Mouse (Mus musculus) adrenal gland, adult 8-10 months (tissue): ENCODE results near the gene Mfsd4b3. TPM values are rescaled to one million over a fixed set of nuclear protein-coding genes. Genes with fewer than 3 reads are reported as not detected.
"Not testable (repeated sequence)": the region's sequence is repeated elsewhere in the genome, so short reads cannot be mapped to it uniquely, and the experiment has no call there.

Source experiments
- DNase-seq: peaks from one replicate; pipeline ENCODE4 v3.0.0; 2022
- total RNA-seq, 4 experiments: library from RNA; stranded (reverse); gene quantifications; 2 replicates each; pipeline ENCODE4 v1.2.4; 2022

Mfsd4b3 gene
- 10 to 100 TPM in 1 of 4 experiments, 1 to 10 TPM in 3; 3.0 to 10.2 (median 6.6) TPM for total RNA-seq

- peak; percentile 97 for DNase-seq
Observed at GRCm38 (mm10) chr10:39959761-39960440, at the start of gene Mfsd4b3. Gene Mfsd4b3 (minus strand): TSS chr10:39960153.

DNA sequence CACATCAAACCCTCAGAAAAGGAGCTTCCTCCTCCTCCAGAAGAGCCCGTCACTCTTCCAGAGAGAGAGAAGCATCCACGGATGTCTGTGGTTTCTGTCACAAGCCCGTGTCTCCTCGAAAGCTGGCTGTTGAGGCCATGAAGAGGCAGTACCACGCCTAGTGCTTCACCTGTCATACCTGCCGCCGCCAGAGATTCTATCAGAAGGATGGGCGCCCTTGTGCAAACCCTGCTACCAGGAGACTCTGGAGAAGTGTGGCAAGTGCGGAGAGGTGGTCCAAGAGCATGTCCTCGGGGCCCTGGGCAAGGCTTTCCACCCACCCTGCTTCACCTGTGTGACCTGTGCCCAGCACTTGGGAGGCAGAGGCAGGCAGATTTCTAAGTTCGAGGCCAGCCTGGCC, 49.6 kb upstream of the Mfsd4b3 start:
- DNase-seq = no peak

DNA sequence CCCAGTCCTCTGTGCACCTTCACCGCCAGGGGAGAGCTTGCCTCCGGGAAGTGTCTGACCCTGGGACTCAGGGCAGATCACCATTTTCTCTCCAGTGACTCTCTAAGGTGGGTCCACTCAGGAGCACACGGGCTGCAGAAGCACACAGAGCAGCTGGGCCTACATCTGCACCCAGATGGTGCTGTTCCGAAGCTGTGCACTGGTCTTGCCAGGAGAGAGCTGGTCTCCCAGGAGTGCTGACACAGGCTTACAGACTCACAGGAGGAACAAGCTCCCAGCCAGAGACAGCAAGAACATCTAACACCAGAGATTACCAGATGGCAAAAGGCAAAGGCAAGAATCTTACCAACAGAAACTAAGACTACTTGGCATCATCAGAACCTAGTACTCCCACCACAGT, 48.9 kb upstream of the Mfsd4b3 start:
- DNase-seq = not testable (repeated sequence)

- DNase-seq = no peak
Observed at GRCm38 (mm10) chr10:40007953-40008352, 48.0 kb upstream of the Mfsd4b3 start.

- DNase-seq = no peak
Observed at GRCm38 (mm10) chr10:40006963-40007362, 47.0 kb upstream of the Mfsd4b3 start.

DNA sequence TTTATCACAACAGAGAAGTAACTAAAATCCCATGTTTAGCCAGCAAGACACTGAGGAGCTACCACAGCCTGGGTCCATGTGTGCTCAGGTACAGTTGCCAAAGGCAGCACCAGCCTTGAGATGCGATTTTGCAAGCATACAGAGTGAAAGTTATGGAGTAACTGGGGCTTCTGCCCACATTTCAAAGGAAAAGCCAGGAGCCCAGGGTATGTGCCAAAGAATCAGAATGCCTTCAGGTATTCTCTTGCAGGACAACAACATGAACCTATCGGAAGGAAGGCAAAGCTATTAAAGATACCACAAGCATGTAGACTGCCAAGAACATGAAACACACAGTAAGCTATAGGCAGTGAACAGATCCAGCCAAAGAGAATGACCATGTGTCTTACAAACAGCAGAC, 40.8 kb upstream of the Mfsd4b3 start:
- no peak for DNase-seq

GRCm38 (mm10) chr10:39991155-39991554, 31.2 kb upstream of the Mfsd4b3 start:
- no peak for DNase-seq

GRCm38 (mm10) chr10:39986466-39986865, 26.5 kb upstream of the Mfsd4b3 start, which contains the start of gene Mfsd4b5:
Gene Mfsd4b5 (minus strand): TSS chr10:39986646.
- no peak for DNase-seq

- no peak for DNase-seq
Observed at GRCm38 (mm10) chr10:39982604-39983003, 22.7 kb upstream of the Mfsd4b3 start.

GRCm38 (mm10) chr10:39978231-39978630, 18.3 kb upstream of the Mfsd4b3 start:
- no peak for DNase-seq

DNA sequence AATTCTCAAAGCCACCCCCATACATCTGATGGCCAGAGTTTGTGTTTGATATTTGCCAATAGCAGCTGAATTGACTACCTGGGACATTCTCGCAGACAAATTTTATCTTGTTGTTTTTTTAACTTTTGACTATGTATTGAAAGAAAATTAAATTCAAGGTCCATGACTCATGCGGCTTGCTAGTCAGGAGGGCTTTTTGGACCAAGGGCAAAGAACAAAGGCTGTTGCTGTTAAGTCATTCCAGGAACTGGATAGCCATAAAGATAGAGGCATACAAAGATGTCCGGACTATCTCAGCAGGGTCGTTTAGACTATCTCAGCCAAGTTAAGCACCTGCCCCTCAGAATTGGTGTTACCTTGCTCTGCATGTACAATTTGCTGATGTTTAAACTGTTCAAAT, 17.4 kb upstream of the Mfsd4b3 start:
- no peak for DNase-seq

DNA sequence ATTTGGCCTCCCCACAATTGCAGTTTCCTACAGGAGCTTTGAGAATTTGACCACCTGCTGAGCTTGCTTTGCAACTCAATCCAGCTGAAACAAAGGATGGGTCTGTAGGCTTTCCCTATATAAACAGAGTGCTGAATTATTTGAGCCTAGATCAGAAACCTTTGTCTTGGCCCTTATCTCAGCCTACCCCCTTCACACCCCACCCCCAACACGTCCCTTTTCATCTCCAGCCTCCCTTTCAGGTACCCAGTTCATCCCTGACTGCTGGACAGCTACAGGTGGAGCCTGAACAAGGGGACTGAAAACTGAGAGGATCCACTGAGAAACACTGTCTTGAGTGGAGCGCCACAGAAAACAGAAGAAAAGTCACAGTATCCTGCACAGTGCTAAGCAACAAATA, 15.8 kb upstream of the Mfsd4b3 start:
- DNase-seq = no peak

DNA sequence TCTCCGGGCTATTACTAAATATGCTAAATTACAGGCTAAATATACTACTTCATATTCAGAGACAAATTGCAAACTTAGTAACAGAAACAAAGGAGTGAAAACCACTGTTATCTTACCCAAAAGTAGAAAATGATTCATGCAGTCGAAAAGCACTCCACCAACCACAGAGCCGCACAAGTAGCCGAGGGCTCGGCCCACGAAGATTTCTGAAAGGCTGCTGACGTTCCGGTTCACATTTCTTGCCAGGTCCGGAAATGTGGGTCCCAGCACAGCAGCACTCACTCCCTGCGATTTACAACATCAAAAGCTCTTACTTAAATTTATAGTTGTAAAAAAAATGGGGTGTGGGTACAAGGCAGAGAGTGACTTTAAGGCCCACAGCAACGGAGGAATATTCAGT, 15.0 kb upstream of the Mfsd4b3 start:
- no peak for DNase-seq

DNA sequence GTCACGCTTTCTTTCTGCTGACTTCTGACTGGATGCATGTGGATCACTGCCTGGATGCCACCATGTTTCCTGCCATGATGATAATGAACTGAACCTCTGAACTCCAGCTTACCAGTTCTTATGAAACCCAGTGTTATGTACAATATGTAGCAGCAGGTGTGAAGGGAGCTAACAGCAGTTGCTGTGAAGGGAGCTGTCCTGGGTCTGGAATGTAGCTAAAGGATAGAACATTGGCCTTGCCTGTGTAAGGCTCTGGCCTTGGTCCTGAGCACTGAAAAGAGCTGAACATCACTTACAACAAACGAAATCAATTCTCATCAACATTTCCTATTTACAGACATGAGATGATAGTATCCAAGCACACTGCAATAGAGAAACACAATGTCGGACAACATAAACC, 7.6 kb upstream of the Mfsd4b3 start:
- DNase-seq = no peak

- DNase-seq = no peak
Observed at GRCm38 (mm10) chr10:39961906-39962305, 2.0 kb upstream of the Mfsd4b3 start.

- DNase-seq = no peak
Observed at GRCm38 (mm10) chr10:39960441-39960822, 479 bp upstream of the Mfsd4b3 start.

DNA sequence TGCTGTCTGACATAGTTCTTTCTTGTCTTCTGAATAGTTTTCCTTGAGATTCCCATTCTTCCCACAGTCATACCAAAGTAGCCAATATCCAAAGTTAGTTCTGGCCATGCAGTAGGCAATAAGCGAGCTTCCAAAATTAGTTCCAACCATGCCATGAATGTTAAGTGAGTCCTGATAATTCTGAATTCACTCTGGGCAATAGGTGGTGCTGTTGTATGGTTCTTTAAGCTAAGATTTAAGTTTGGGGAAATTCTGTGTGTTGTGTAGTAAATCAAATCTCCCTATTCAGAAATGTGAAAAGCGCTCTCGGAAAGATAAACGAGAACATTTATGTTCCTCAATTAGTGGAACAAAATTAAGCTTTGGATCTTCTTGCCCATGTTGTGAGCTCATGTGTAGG, 1.7 kb downstream of the Mfsd4b3 start:
- DNase-seq = no peak

DNA sequence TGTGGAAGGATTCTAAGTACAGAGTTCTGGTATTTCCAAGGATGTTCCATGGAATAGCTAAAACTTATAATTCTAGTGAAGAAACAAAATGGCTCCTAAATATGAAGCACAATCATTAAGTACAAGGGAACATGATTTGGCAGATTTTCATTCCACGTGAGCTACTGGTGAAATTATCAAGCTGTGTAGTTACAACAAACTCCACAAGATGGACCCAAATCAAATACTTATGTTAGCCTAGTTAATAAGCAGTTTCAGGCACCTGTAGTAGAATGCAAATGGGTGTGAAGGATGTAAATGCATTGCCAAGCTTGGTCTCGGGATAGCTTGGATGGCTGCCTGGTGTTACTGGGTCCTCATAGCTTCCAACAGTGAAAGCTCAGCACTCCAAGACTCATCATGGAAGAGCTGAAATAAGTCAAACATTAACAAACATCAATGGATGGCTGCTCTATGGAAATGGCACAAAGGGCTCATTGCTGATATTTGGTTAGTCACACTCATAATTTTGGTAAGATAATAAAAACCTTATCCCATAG, 3.5 kb downstream of the Mfsd4b3 start:
- DNase-seq = no peak

GRCm38 (mm10) chr10:39955163-39955562, 4.8 kb downstream of the Mfsd4b3 start:
- no peak for DNase-seq

GRCm38 (mm10) chr10:39949377-39949954, 10.5 kb downstream of the Mfsd4b3 start:
- no peak for DNase-seq

GRCm38 (mm10) chr10:39947195-39947594, 12.8 kb downstream of the Mfsd4b3 start:
- DNase-seq = not testable (repeated sequence)

- DNase-seq = no peak
Observed at GRCm38 (mm10) chr10:39936553-39936952, 23.4 kb downstream of the Mfsd4b3 start.

DNA sequence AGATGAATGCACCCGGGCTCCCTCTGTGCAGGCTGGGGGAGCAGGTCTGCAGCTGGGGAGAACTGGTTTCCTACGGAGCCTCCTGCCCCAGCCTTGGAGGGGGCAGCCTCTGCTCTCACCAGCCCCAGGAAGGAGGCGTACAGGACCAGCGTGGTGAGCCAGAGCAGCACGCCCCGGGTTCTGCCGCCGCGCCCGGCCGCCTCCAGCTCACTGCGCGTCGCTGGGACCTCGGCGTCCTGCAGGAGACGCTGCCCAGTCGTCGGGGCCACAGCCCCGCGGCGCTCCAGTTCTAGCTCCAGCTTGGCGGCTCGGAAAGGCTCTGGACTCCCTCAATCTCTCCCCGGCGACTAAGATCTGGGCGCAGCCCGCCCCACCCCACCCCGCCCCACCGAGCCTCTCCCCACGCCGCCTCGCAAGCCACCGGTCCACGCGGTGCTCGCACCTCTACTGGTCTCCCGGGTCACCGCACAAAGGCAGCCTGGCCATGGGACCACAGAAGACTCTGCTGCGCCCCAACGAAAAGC, 33.3 kb downstream of the Mfsd4b3 start, which contains the start of gene Mfsd4b2:
Gene Mfsd4b2 (minus strand): TSS at position 308 of the 524 bp plus-strand sequence.
- no peak for DNase-seq

GRCm38 (mm10) chr10:39924556-39924955, 35.4 kb downstream of the Mfsd4b3 start:
- not testable (repeated sequence) for DNase-seq
